Mouse (Mus musculus): Measurements from ENCODE around the gene Atp6v0c. TPM values are rescaled to one million over a fixed set of nuclear protein-coding genes. Genes with fewer than 3 reads are reported as not detected.

Gene Atp6v0c
- polyA plus RNA-seq, 1 experiment from 2014 or later, result 1,659 TPM

DNA sequence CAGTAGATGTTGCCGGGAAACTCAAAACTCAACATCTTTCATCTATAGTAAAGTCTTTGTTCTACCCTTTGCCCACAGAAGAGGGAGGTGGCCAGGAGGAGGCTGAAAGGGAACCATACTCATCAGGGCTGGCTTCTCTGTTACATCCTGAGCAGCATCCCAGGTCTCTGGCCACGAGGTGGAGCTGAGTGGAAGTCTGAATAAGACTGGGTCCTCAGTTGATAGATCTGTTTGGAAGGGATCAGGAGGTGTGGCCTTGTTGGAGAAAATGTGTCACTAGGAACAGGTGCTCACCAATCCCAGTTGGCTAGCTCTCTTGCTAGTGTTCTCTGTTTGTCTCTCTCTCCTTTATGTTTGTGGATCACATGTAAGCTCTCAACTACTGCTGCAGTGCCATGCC, 25.8 kb upstream of the Atp6v0c start:
- WGBS, result 68% methylated on average over 2 of the region's 2 CpGs
- no peak overlapping the region for H3K9ac ChIP-seq (replicated peaks)
- ATAC-seq (ENCODE audit: low FRiP score), result no peak

DNA sequence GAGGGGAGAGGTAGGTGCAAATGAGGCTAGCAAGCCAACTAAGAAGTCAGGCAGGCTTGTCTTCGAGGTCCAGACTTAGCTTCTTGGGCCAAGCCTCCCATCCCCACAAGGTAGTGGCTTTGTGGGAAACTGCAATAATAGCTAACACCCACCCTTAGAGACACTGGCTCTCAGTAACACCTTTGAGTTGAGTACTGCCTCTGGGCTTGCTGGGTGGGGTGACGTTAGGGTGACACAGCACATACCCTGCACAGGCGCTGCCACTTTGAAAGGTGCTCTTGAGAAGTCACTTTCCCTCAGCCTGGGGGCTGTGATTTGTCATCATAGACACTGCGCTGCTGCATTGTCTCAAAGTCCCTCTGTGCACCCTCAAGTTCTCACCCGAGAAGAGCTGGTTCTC, 24.3 kb upstream of the Atp6v0c start:
- H3K27me3 ChIP-seq (replicated peaks), result no peaks in the 10 kb centered on the region
- no peak for ATAC-seq (ENCODE audit: low FRiP score)
- no peak overlapping the region for H3K9ac ChIP-seq (replicated peaks)
- H3K4me1 ChIP-seq, result no peaks in the 10 kb centered on the region
- no peak overlapping the region for H3K27ac ChIP-seq (replicated peaks)
- peaks cover 2% of the 10 kb centered on the region for H3K36me3 ChIP-seq
- no peak overlapping the region for H3K4me2 ChIP-seq
- H3K4me3 ChIP-seq (replicated peaks), result no peak overlapping the region
- no peaks in the 10 kb centered on the region for H3K9me3 ChIP-seq (replicated peaks)
- WGBS, result 94% methylated on average over 5 of the region's 5 CpGs

More for the DNA sequence above, 25.8 kb upstream of the Atp6v0c start:
- Histone ChIP-seq H3K27ac (replicated peaks) (no peak overlapping the region), H3K4me2 (no peak overlapping the region), H3K27me3 (replicated peaks) (no peaks in the 10 kb centered on the region), H3K4me1 (0 out of 2 replicates have a peak, but pooled peaks cover 8% of the 10 kb centered on the region), H3K4me3 (replicated peaks) (no peak overlapping the region), H3K36me3 (no peaks in the 10 kb centered on the region; the same call in 1 of the 2 replicates), H3K9me3 (replicated peaks) (no peaks in the 10 kb centered on the region)

DNA sequence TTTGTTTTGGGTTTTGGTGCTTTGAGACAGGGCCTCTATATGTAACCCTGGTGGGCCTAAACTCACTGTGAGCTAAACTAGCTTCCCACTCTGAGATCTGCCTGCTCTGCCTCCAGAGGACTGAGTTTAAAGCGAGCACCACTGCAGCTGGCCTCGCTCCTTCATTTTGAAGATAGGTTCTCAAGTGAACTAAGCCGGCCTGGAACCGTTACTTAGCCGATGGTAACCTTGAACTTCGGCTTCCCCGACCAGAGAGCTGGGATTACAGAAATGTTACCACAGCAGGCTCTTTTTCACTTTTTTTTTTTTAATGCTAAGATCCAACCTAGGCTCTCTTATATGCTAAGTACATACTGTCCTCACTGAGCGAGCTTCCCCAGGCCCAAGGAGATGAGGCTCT, 23.8 kb upstream of the Atp6v0c start:
- Histone ChIP-seq H3K9ac (replicated peaks) (no peak overlapping the region), H3K27ac (replicated peaks) (no peak overlapping the region), H3K4me1 (no peaks in the 10 kb centered on the region), H3K4me3 (replicated peaks) (no peak overlapping the region), H3K4me2 (no peak overlapping the region), H3K27me3 (replicated peaks) (no peaks in the 10 kb centered on the region), H3K9me3 (replicated peaks) (no peaks in the 10 kb centered on the region), H3K36me3 (peaks cover 6% of the 10 kb centered on the region)
- 90% methylated on average over 8 of the region's 8 CpGs for WGBS
- no peak for ATAC-seq (ENCODE audit: low FRiP score)

DNA sequence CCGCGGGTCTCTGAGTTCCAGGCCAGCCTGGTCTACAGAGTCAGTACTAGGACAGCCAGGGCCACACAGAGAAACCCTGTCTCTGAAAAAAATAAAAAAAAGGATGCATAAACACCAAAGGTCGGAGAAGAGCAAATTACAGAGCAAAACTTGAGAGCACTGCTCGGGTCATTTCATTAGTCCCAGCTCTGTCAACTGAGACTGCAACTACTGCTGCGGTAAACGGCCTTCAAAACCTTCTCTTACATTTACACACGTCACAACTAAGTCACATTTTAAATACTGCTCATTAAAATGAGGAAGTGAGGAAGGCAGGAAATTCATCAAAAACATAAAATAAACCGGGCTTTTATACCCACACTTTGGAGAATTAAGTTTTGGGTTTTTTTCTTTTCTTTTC, 23.3 kb upstream of the Atp6v0c start:
- no peaks in the 10 kb centered on the region for H3K4me1 ChIP-seq
- H3K4me3 ChIP-seq (replicated peaks), result no peak overlapping the region
- no peaks in the 10 kb centered on the region for H3K27me3 ChIP-seq (replicated peaks)
- H3K9ac ChIP-seq (replicated peaks), result no peak overlapping the region
- no peaks in the 10 kb centered on the region for H3K9me3 ChIP-seq (replicated peaks)
- H3K4me2 ChIP-seq, result no peak overlapping the region
- H3K36me3 ChIP-seq, result peaks cover 8% of the 10 kb centered on the region
- no peak overlapping the region for H3K27ac ChIP-seq (replicated peaks)
- ATAC-seq (ENCODE audit: low FRiP score), result no peak
- WGBS, result 88% methylated on average over 8 of the region's 8 CpGs

DNA sequence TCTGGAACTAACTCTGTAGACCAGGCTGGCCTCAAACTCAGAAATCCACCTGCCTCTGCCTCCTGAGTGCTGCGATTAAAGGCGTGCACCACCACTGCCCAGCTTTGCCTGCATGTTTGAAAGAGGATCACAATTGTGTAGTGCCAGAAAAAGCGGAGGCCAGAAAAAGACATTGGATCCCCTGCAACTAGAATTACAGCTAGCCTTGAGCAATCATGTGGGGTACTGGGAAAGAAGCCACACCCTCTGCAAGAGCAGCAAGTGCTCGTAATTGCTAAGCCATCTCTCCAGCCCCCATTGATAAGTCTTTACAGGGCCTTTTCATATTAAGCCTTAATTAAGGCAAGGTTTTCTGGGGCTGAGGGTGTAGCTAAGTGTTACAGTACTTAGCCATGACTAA, 22.0 kb upstream of the Atp6v0c start:
- 80% methylated on average over 4 of the region's 4 CpGs for WGBS
- H3K36me3 ChIP-seq, result peaks cover 14% of the 10 kb centered on the region
- no peak overlapping the region for H3K27ac ChIP-seq (replicated peaks)
- H3K9me3 ChIP-seq (replicated peaks), result no peaks in the 10 kb centered on the region
- no peak overlapping the region for H3K9ac ChIP-seq (replicated peaks)
- H3K4me2 ChIP-seq, result no peak overlapping the region
- H3K4me3 ChIP-seq (replicated peaks), result no peak overlapping the region
- no peak for ATAC-seq (ENCODE audit: low FRiP score)
- no peaks in the 10 kb centered on the region for H3K27me3 ChIP-seq (replicated peaks)
- no peaks in the 10 kb centered on the region for H3K4me1 ChIP-seq

- no peaks in the 10 kb centered on the region for H3K27me3 ChIP-seq (replicated peaks)
- H3K4me2 ChIP-seq, result no peak overlapping the region
- H3K9ac ChIP-seq (replicated peaks), result no peak overlapping the region
- H3K36me3 ChIP-seq, result peaks cover 14% of the 10 kb centered on the region
- ATAC-seq (ENCODE audit: low FRiP score), result no peak
- 86% methylated on average over 2 of the region's 2 CpGs for WGBS
- no peak overlapping the region for H3K4me3 ChIP-seq (replicated peaks)
- no peaks in the 10 kb centered on the region for H3K9me3 ChIP-seq (replicated peaks)
- no peaks in the 10 kb centered on the region for H3K4me1 ChIP-seq
- H3K27ac ChIP-seq (replicated peaks), result no peak overlapping the region
Measured at GRCm38 (mm10) chr17:24190934-24191333, 21.4 kb upstream of the Atp6v0c start.

DNA sequence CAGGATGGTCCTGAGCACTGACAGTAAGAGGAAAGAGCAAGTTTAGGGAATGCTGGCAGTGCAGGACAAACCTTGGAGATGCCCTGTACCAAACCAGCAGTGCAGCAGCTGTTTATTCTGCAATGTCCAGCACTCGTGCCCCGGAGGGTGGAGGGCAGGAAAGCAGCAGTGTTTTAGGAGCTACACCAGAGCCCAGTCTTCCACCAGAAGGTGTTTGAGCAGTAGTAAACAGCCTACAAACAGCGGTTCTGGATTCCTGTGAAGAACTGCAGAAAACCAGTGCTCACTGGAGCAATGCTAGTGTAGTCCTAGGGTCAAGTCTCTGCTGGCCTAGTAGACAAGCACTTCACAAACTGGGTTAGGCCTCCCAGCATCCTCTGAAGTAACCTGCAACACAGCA, 4.8 kb upstream of the Atp6v0c start:
- H3K36me3 ChIP-seq, result no peaks in the 10 kb centered on the region
- 79% methylated on average over 3 of the region's 3 CpGs for WGBS
- no peaks in the 10 kb centered on the region for H3K9me3 ChIP-seq (replicated peaks)
- H3K4me1 ChIP-seq, result peaks cover 8% of the 10 kb centered on the region
- no peak overlapping the region for H3K4me2 ChIP-seq
- no peak overlapping the region for H3K9ac ChIP-seq (replicated peaks)
- no peak overlapping the region for H3K4me3 ChIP-seq (replicated peaks)
- H3K27me3 ChIP-seq (replicated peaks), result no peaks in the 10 kb centered on the region
- H3K27ac ChIP-seq (replicated peaks), result no peak overlapping the region
- ATAC-seq (ENCODE audit: low FRiP score), result no peak

DNA sequence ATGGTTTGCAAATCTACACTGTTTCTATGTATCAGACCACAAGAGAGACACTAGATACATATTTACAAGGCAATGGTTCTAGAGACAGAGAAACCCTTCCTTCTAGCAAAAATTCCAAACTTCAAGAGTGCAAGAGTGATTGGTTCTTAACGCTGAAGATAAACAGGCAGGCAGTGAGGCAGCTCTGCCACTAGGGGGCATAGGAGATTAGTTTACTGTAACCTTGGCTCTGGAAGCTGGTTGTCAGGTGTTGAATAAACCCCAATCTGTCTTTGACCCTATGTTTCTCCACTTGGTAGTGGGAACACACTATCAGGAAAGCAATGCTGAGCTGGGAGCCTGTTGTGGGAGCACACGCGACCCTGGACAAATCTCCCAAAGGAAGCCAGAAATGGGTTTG, 3.9 kb upstream of the Atp6v0c start:
- Histone ChIP-seq H3K9me3 (replicated peaks) (no peaks in the 10 kb centered on the region), H3K27ac (replicated peaks) (no peak overlapping the region), H3K4me3 (replicated peaks) (no peak overlapping the region), H3K4me1 (peaks cover 8% of the 10 kb centered on the region), H3K4me2 (no peak overlapping the region), H3K36me3 (no peaks in the 10 kb centered on the region), H3K9ac (replicated peaks) (no peak overlapping the region; the same call in 1 of the 2 replicates), H3K27me3 (replicated peaks) (no peaks in the 10 kb centered on the region)
- no peak for ATAC-seq (ENCODE audit: low FRiP score)
- 5% methylated on average over 3 of the region's 3 CpGs for WGBS

- Histone ChIP-seq H3K4me3 (replicated peaks) (no peak overlapping the region), H3K4me1 (peaks cover 24% of the 10 kb centered on the region), H3K27ac (replicated peaks) (no peak overlapping the region), H3K9ac (replicated peaks) (no peak overlapping the region), H3K4me2 (no peak overlapping the region), H3K36me3 (peaks cover 3% of the 10 kb centered on the region), H3K9me3 (replicated peaks) (no peaks in the 10 kb centered on the region), H3K27me3 (replicated peaks) (no peaks in the 10 kb centered on the region)
- ATAC-seq (ENCODE audit: low FRiP score), result no peak
- 89% methylated on average over 4 of the region's 4 CpGs for WGBS
Measured at GRCm38 (mm10) chr17:24171738-24172137, 2.2 kb upstream of the Atp6v0c start.

- H3K36me3 ChIP-seq, result peaks cover 6% of the 10 kb centered on the region
- no peak overlapping the region for H3K9ac ChIP-seq (replicated peaks)
- H3K4me2 ChIP-seq, result no peak overlapping the region
- ATAC-seq (ENCODE audit: low FRiP score), result no peak
- H3K27ac ChIP-seq (replicated peaks), result 0 out of 2 replicates have a peak overlapping the region, but pooled peaks have one; percentile 23
- H3K4me3 ChIP-seq (replicated peaks), result no peak overlapping the region
- no peaks in the 10 kb centered on the region for H3K27me3 ChIP-seq (replicated peaks)
- no peaks in the 10 kb centered on the region for H3K9me3 ChIP-seq (replicated peaks)
- H3K4me1 ChIP-seq, result peaks cover 29% of the 10 kb centered on the region
- 83% methylated on average over 5 of the region's 5 CpGs for WGBS
Measured at GRCm38 (mm10) chr17:24170729-24171128, 1.2 kb upstream of the Atp6v0c start.

GRCm38 (mm10) chr17:24170125-24170524, 623 bp upstream of the Atp6v0c start:
- no peak for ATAC-seq (ENCODE audit: low FRiP score)
- Histone ChIP-seq H3K27me3 (replicated peaks) (no peaks in the 10 kb centered on the region), H3K4me3 (replicated peaks) (peak overlapping the region; percentile 75), H3K4me2 (peak overlapping the region; percentile 80), H3K9ac (replicated peaks) (peak overlapping the region; percentile 87), H3K27ac (replicated peaks) (peak overlapping the region; percentile 99; the same call in 1 of the 2 replicates), H3K4me1 (peaks cover 35% of the 10 kb centered on the region), H3K9me3 (replicated peaks) (no peaks in the 10 kb centered on the region), H3K36me3 (peaks cover 12% of the 10 kb centered on the region)
- WGBS, result 58% methylated on average over 3 of the region's 3 CpGs

- Histone ChIP-seq H3K9me3 (replicated peaks) (no peaks in the 10 kb centered on the region), H3K27me3 (replicated peaks) (no peaks in the 10 kb centered on the region), H3K4me1 (peaks cover 40% of the 10 kb centered on the region), H3K4me3 (replicated peaks) (peak overlapping the region; percentile 75), H3K4me2 (peak overlapping the region; percentile 80), H3K27ac (replicated peaks) (peak overlapping the region; percentile 99), H3K36me3 (peaks cover 13% of the 10 kb centered on the region), H3K9ac (replicated peaks) (peak overlapping the region; percentile 87)
- WGBS, result 1% methylated on average over 38 of the region's 41 CpGs
- ATAC-seq (ENCODE audit: low FRiP score), result peak; percentile 72
Measured at GRCm38 (mm10) chr17:24168590-24169277, 768 bp downstream of the Atp6v0c start.
